Comparison of ENCODE assay signal across 10 mouse cellular contexts in genomic region chr2:32734480-32734879, GRCm38 (mm10). TPM values are rescaled to one million over a fixed set of nuclear protein-coding genes. Genes with fewer than 3 reads are reported as not detected.
DNase-seq lines count a peak whose midpoint lies in the region; ATAC-seq and TF ChIP-seq lines count a peak whose summit lies in the region.
"Had no signal": no experiment of that assay in that cellular context is flagged by ENCODE, and none has a peak within 500 bp of the region (broad histone marks: within the 10 kb centered on the region; RNA-seq: fewer than 3 reads in every experiment).

No protein-coding gene starts in this region.

- no peak for ATAC-seq in intestine, embryonic 14.5 days (replicated peaks; ENCODE audit: low FRiP score, low TSS enrichment, low read depth)
- no peak for ATAC-seq in intestine, postnatal 0 days
- ATAC-seq in heart, embryonic 13.5 days (ENCODE audit: extremely low read depth, insufficient number of reproducible peaks, low FRiP score, low TSS enrichment), result no peak
- peak; percentile 39; the same call in 1 of the 2 replicates for ATAC-seq in liver, embryonic 13.5 days (ENCODE audit: low read depth)

- H3K9me3 ChIP-seq in intestine, embryonic 14.5 days (ENCODE audit: control insufficient read depth, low read length), result no peaks in the 10 kb centered on the region
- no peaks in the 10 kb centered on the region for H3K9me3 ChIP-seq in intestine, postnatal 0 days (ENCODE audit: control insufficient read depth)
- no peaks in the 10 kb centered on the region for H3K9me3 ChIP-seq in heart, embryonic 13.5 days
- no peaks in the 10 kb centered on the region for H3K9me3 ChIP-seq in liver, embryonic 13.5 days (replicated peaks)
- H3K9me3 ChIP-seq: G1E had no signal

- no peaks in the 10 kb centered on the region for H3K27me3 ChIP-seq in intestine, embryonic 14.5 days (replicated peaks; ENCODE audit: control insufficient read depth, insufficient read depth, low read length)
- H3K27me3 ChIP-seq in intestine, postnatal 0 days (replicated peaks; ENCODE audit: control insufficient read depth, insufficient read depth, low read length), result 0 out of 2 replicates have a peak, but pooled peaks cover under 1% of the 10 kb centered on the region
- H3K27me3 ChIP-seq in heart, embryonic 13.5 days (replicated peaks), result peaks cover 3% of the 10 kb centered on the region
- H3K27me3 ChIP-seq in liver, embryonic 13.5 days, result no peaks in the 10 kb centered on the region

- no peak for TF ChIP-seq CTCF in intestine, postnatal 0 days (IDR thresholded peaks at IDR 0.05; ENCODE audit: low read depth)

- peaks cover 30% of the 10 kb centered on the region for H3K4me1 ChIP-seq in intestine, embryonic 14.5 days (replicated peaks; ENCODE audit: control insufficient read depth, insufficient read depth, low read length)
- H3K4me1 ChIP-seq in intestine, postnatal 0 days (replicated peaks; ENCODE audit: control insufficient read depth, insufficient read depth, low read length), result no peaks in the 10 kb centered on the region
- H3K4me1 ChIP-seq in heart, embryonic 13.5 days, result peaks cover 69% of the 10 kb centered on the region
- H3K4me1 ChIP-seq in liver, embryonic 13.5 days (replicated peaks), result peaks cover 26% of the 10 kb centered on the region

- DNase-seq in intestine, embryonic 14.5 days (ENCODE audit: low spot score), result no peak
- peak; percentile 88 for DNase-seq in adipocyte (ENCODE audit: low spot score)
- no peak for DNase-seq in liver, embryonic 13.5 days
- no peak for DNase-seq in thymus, postnatal 14 days
- no peak for DNase-seq in adrenal gland, postnatal 10 days
- no peak for DNase-seq in left cerebral cortex, adult 18-20 months (ENCODE audit: low spot score in 2 of 2)

- H3K27ac ChIP-seq in intestine, embryonic 14.5 days (ENCODE audit: low read depth), result 0 out of 2 replicates have a peak overlapping the region, but pooled peaks have one; percentile 17
- no peak overlapping the region for H3K27ac ChIP-seq in intestine, postnatal 0 days (ENCODE audit: low read depth, low read length)
- H3K27ac ChIP-seq in heart, embryonic 13.5 days (replicated peaks), result peak overlapping the region; percentile 83
- H3K27ac ChIP-seq in liver, embryonic 13.5 days, result peak overlapping the region; percentile 34

- H3K36me3 ChIP-seq in intestine, embryonic 14.5 days (ENCODE audit: control insufficient read depth, insufficient read depth, low read length), result peaks cover 4% of the 10 kb centered on the region
- no peaks in the 10 kb centered on the region for H3K36me3 ChIP-seq in intestine, postnatal 0 days (ENCODE audit: control insufficient read depth, insufficient read depth)
- peaks cover 14% of the 10 kb centered on the region for H3K36me3 ChIP-seq in heart, embryonic 13.5 days
- H3K36me3 ChIP-seq in liver, embryonic 13.5 days, result no peaks in the 10 kb centered on the region
- H3K36me3 ChIP-seq: G1E had no signal

- no peak overlapping the region for H3K4me2 ChIP-seq in intestine, embryonic 14.5 days (ENCODE audit: low read length)
- no peak overlapping the region for H3K4me2 ChIP-seq in intestine, postnatal 0 days (replicated peaks; ENCODE audit: low read depth)
- peak overlapping the region; percentile 17; the same call in 1 of the 2 replicates for H3K4me2 ChIP-seq in heart, embryonic 13.5 days
- H3K4me2 ChIP-seq in liver, embryonic 13.5 days, result no peak overlapping the region

- no peak overlapping the region for H3K9ac ChIP-seq in intestine, embryonic 14.5 days (ENCODE audit: low read length)
- no peak overlapping the region for H3K9ac ChIP-seq in intestine, postnatal 0 days (ENCODE audit: low read depth, low read length)
- H3K9ac ChIP-seq in heart, embryonic 13.5 days, result no peak overlapping the region; the same call in 1 of the 2 replicates
- no peak overlapping the region for H3K9ac ChIP-seq in liver, embryonic 13.5 days

- H3K4me3 ChIP-seq in intestine, embryonic 14.5 days (ENCODE audit: low read depth, low read length), result no peak overlapping the region
- H3K4me3 ChIP-seq in intestine, postnatal 0 days (ENCODE audit: low read depth, low read length), result no peak overlapping the region
- no peak overlapping the region for H3K4me3 ChIP-seq in heart, embryonic 13.5 days
- no peak overlapping the region for H3K4me3 ChIP-seq in liver, embryonic 13.5 days (replicated peaks)

- 45% methylated on average over 4 of the region's 4 CpGs for WGBS in intestine, embryonic 14.5 days
- WGBS in intestine, postnatal 0 days, result 41% methylated on average over 4 of the region's 4 CpGs
- 40% methylated on average over 4 of the region's 4 CpGs for WGBS in heart, embryonic 13.5 days
- 41% methylated on average over 4 of the region's 4 CpGs for WGBS in liver, embryonic 13.5 days (ENCODE audit: insufficient replicate concordance)

RNA-seq across cellular contexts. Expression of gene 6330409D20Rik, which starts 6.3 kb away (rescaled TPM):
- 0.38 and 0.75 TPM in 2 replicates for polyA plus RNA-seq in intestine, embryonic 14.5 days (2014; fragmentation: Nextera tagmentation; extraction: Ambion mirVana)
- polyA plus RNA-seq in intestine, postnatal 0 days (2015; fragmentation: Nextera tagmentation; extraction: Ambion mirVana), result 0.18 TPM in 2 replicates
- polyA plus RNA-seq in heart, embryonic 13.5 days (2015; fragmentation: Nextera tagmentation; extraction: Ambion mirVana), result 0.18 and 0.28 TPM in 2 replicates
- polyA plus RNA-seq in liver, embryonic 13.5 days (2015; fragmentation: Nextera tagmentation; extraction: Ambion mirVana), result 0.15 TPM in 1 of 2 replicates, not detected in the other
- under 1 TPM in 1 of 2 experiments, not detected in 1; 0.30 TPM for total RNA-seq in adrenal gland, postnatal 10 days (2021)
- total RNA-seq in left cerebral cortex, adult 18-20 months (2021), result 1 to 10 TPM; 2.2 to 2.8 TPM
- total RNA-seq: G1E; megakaryocyte progenitor cell, adult 5-6 weeks had no signal
- polyA plus RNA-seq: G1E had no signal

RNA-seq across cellular contexts. Expression of gene Sh2d3c, which starts 13.6 kb away (rescaled TPM):
- 32.5 and 32.7 TPM in 2 replicates for polyA plus RNA-seq in intestine, embryonic 14.5 days (2014; fragmentation: Nextera tagmentation; extraction: Ambion mirVana)
- 11.2 and 11.7 TPM in 2 replicates for polyA plus RNA-seq in intestine, postnatal 0 days (2015; fragmentation: Nextera tagmentation; extraction: Ambion mirVana)
- 33.0 and 34.1 TPM in 2 replicates for polyA plus RNA-seq in heart, embryonic 13.5 days (2015; fragmentation: Nextera tagmentation; extraction: Ambion mirVana)
- 5.4 and 5.6 TPM in 2 replicates for polyA plus RNA-seq in liver, embryonic 13.5 days (2015; fragmentation: Nextera tagmentation; extraction: Ambion mirVana)
- 10 to 100 TPM; 28.9 to 35.4 TPM for total RNA-seq in adrenal gland, postnatal 10 days (2021)
- total RNA-seq in left cerebral cortex, adult 18-20 months (2021), result 10 to 100 TPM; 27.9 to 35.5 TPM

RNA-seq across cellular contexts. Expression of gene Cdk9, which starts 21.6 kb away (rescaled TPM):
- 83.8 and 85.2 TPM in 2 replicates for polyA plus RNA-seq in intestine, embryonic 14.5 days (2014; fragmentation: Nextera tagmentation; extraction: Ambion mirVana)
- polyA plus RNA-seq in intestine, postnatal 0 days (2015; fragmentation: Nextera tagmentation; extraction: Ambion mirVana), result 54.0 and 62.2 TPM in 2 replicates
- polyA plus RNA-seq in heart, embryonic 13.5 days (2015; fragmentation: Nextera tagmentation; extraction: Ambion mirVana), result 60.0 and 63.2 TPM in 2 replicates
- 60.4 TPM in 2 replicates for polyA plus RNA-seq in liver, embryonic 13.5 days (2015; fragmentation: Nextera tagmentation; extraction: Ambion mirVana)
- total RNA-seq in adrenal gland, postnatal 10 days (2021), result 10 to 100 TPM; 65.5 to 70.9 TPM
- 100 to 1,000 TPM; 128 to 133 TPM for total RNA-seq in left cerebral cortex, adult 18-20 months (2021)

RNA-seq across cellular contexts. Expression of gene Tor2a, which starts 22.6 kb away (rescaled TPM):
- polyA plus RNA-seq in intestine, embryonic 14.5 days (2014; fragmentation: Nextera tagmentation; extraction: Ambion mirVana), result 71.1 and 74.8 TPM in 2 replicates
- polyA plus RNA-seq in intestine, postnatal 0 days (2015; fragmentation: Nextera tagmentation; extraction: Ambion mirVana), result 59.2 and 60.4 TPM in 2 replicates
- polyA plus RNA-seq in heart, embryonic 13.5 days (2015; fragmentation: Nextera tagmentation; extraction: Ambion mirVana), result 37.0 and 40.0 TPM in 2 replicates
- polyA plus RNA-seq in liver, embryonic 13.5 days (2015; fragmentation: Nextera tagmentation; extraction: Ambion mirVana), result 30.1 TPM in 2 replicates
- 10 to 100 TPM; 27.7 to 32.6 TPM for total RNA-seq in adrenal gland, postnatal 10 days (2021)
- total RNA-seq in left cerebral cortex, adult 18-20 months (2021), result 10 to 100 TPM; 28.7 to 34.3 TPM

RNA-seq across cellular contexts. Expression of gene Fpgs, which starts 30.5 kb away (rescaled TPM):
- polyA plus RNA-seq in intestine, embryonic 14.5 days (2014; fragmentation: Nextera tagmentation; extraction: Ambion mirVana), result 32.9 and 35.6 TPM in 2 replicates
- 12.4 and 15.2 TPM in 2 replicates for polyA plus RNA-seq in intestine, postnatal 0 days (2015; fragmentation: Nextera tagmentation; extraction: Ambion mirVana)
- polyA plus RNA-seq in heart, embryonic 13.5 days (2015; fragmentation: Nextera tagmentation; extraction: Ambion mirVana), result 19.0 and 21.3 TPM in 2 replicates
- 31.1 and 32.9 TPM in 2 replicates for polyA plus RNA-seq in liver, embryonic 13.5 days (2015; fragmentation: Nextera tagmentation; extraction: Ambion mirVana)
- 10 to 100 TPM; 27.1 to 37.6 TPM for total RNA-seq in adrenal gland, postnatal 10 days (2021)
- total RNA-seq in left cerebral cortex, adult 18-20 months (2021), result 1 to 10 TPM; 7.6 to 9.0 TPM
